Mouse (Mus musculus): ENCODE results near the gene Aars2. TPM values are rescaled to one million over a fixed set of nuclear protein-coding genes. Genes with fewer than 3 reads are reported as not detected.

Gene Aars2
- total RNA-seq, 4 experiments from 2014 or later: 13.6 to 15.4 (median 14.2) TPM

- no peak for DNase-seq (ENCODE audit: low spot score in 2 of 2)
These were observed 5.7 kb upstream of the Aars2 start for GRCm38 (mm10) chr17:45500981-45501380.

GRCm38 (mm10) chr17:45502324-45502723 is 4.3 kb upstream of the Aars2 start:
- no peak for DNase-seq (ENCODE audit: low spot score in 2 of 2)

- no peak for DNase-seq (ENCODE audit: low spot score in 2 of 2)
These were observed 3.2 kb upstream of the Aars2 start for GRCm38 (mm10) chr17:45503301-45503973.

GRCm38 (mm10) chr17:45505941-45506465 is 638 bp upstream of the Aars2 start:
- DNase-seq (ENCODE audit: low spot score in 2 of 2): no peak

GRCm38 (mm10) chr17:45510871-45511270 is 4.2 kb downstream of the Aars2 start:
- no peak for DNase-seq (ENCODE audit: low spot score in 2 of 2)

GRCm38 (mm10) chr17:45511757-45512156 is 5.1 kb downstream of the Aars2 start:
- no peak for DNase-seq (ENCODE audit: low spot score in 2 of 2)

GRCm38 (mm10) chr17:45515204-45515726 is 8.6 kb downstream of the Aars2 start:
- DNase-seq (ENCODE audit: low spot score in 2 of 2): no peak

- no peak for DNase-seq (ENCODE audit: low spot score in 2 of 2)
These were observed 9.2 kb downstream of the Aars2 start for GRCm38 (mm10) chr17:45515806-45516205.

GRCm38 (mm10) chr17:45516488-45516887 is 9.8 kb downstream of the Aars2 start:
- peak; percentile 43 to 44 for DNase-seq (ENCODE audit: low spot score in 2 of 2)

GRCm38 (mm10) chr17:45517135-45517534 is 10.5 kb downstream of the Aars2 start:
- no peak for DNase-seq (ENCODE audit: low spot score in 2 of 2)

- DNase-seq (ENCODE audit: low spot score in 2 of 2): no peak
These were observed 11.0 kb downstream of the Aars2 start for GRCm38 (mm10) chr17:45517549-45518215.

GRCm38 (mm10) chr17:45518766-45519475 is 12.3 kb downstream of the Aars2 start:
- DNase-seq (ENCODE audit: low spot score in 2 of 2): no peak

- no peak for DNase-seq (ENCODE audit: low spot score in 2 of 2)
These were observed 13.5 kb downstream of the Aars2 start for GRCm38 (mm10) chr17:45520136-45520535.

- DNase-seq (ENCODE audit: low spot score in 2 of 2): no peak
These were observed 16.6 kb downstream of the Aars2 start, which contains the start of gene Tcte1 for GRCm38 (mm10) chr17:45523263-45523662. Gene Tcte1, plus strand, starts transcription at chr17:45523434.

GRCm38 (mm10) chr17:45524961-45525360 is 18.3 kb downstream of the Aars2 start:
- no peak for DNase-seq (ENCODE audit: low spot score in 2 of 2)

- DNase-seq (ENCODE audit: low spot score in 2 of 2): no peak
These were observed 19.9 kb downstream of the Aars2 start for GRCm38 (mm10) chr17:45526571-45526970.

- DNase-seq (ENCODE audit: low spot score in 2 of 2): no peak
These were observed 23.7 kb downstream of the Aars2 start for GRCm38 (mm10) chr17:45530346-45530782.

GRCm38 (mm10) chr17:45532896-45533295 is 26.3 kb downstream of the Aars2 start:
- no peak for DNase-seq (ENCODE audit: low spot score in 2 of 2)

GRCm38 (mm10) chr17:45536264-45536663 is 29.6 kb downstream of the Aars2 start:
- DNase-seq (ENCODE audit: low spot score in 2 of 2): no peak

GRCm38 (mm10) chr17:45538394-45538793 is 31.8 kb downstream of the Aars2 start:
- DNase-seq (ENCODE audit: low spot score in 2 of 2): no peak

- DNase-seq (ENCODE audit: low spot score in 2 of 2): no peak
These were observed 33.0 kb downstream of the Aars2 start for GRCm38 (mm10) chr17:45539664-45540063.

- no peak for DNase-seq (ENCODE audit: low spot score in 2 of 2)
These were observed 35.5 kb downstream of the Aars2 start for GRCm38 (mm10) chr17:45542129-45542528.
